Mouse (Mus musculus) gastrocnemius, adult 8-10 months (tissue): ENCODE measurements around the gene Fam172a. TPM values are rescaled to one million over a fixed set of nuclear protein-coding genes. Genes with fewer than 3 reads are reported as not detected.

Experiments used
- DNase-seq, 2 experiments: peaks; one replicate each; pipeline ENCODE4 v3.0.0; 2022; ENCODE audit warnings: low spot score in 2 of 2
- total RNA-seq, 4 experiments: library from RNA; stranded (reverse); gene quantifications; 2 replicates each; pipeline ENCODE4 v1.2.4; 2022

Fam172a gene
- total RNA-seq, 4 experiments from 2014 or later: 7.1 to 8.3 (median 7.3) TPM

GRCm38 (mm10) chr13:78212111-78212510 lies 510.3 kb downstream of the Fam172a start:
- DNase-seq: no peak

GRCm38 (mm10) chr13:78213155-78213554 lies 511.3 kb downstream of the Fam172a start:
- DNase-seq: no peak

GRCm38 (mm10) chr13:78215223-78215622 lies 513.4 kb downstream of the Fam172a start:
- no peak for DNase-seq
